Mouse (Mus musculus): ENCODE data around the gene Kif27.

Gene Kif27

GRCm38 (mm10) chr13:58275599-58275998, 83.3 kb downstream of the Kif27 start, which contains the start of gene Gkap1:
TSS of gene Gkap1 (minus strand) at chr13:58275699.
- DNase-seq = no peak

DNA sequence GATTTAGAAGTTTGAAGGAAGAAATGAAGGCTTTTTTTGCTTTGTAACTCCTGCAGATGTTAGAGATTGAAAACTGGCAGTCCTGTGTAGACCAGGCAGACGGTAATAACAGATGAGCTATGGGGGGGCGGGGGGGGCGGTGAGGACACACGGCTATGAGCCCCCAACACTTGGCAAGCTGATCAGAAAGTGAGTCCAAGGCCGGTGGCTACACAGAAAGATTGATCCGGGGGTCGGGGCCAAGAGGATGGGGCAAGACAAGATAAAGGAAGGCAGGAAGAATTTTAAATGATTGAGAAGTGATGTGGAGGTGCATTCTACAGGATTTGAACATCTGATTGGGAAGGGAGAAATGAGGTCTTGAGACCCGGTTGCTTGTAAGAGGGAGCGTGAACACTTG, 83.8 kb downstream of the Kif27 start:
- no peak for DNase-seq

DNA sequence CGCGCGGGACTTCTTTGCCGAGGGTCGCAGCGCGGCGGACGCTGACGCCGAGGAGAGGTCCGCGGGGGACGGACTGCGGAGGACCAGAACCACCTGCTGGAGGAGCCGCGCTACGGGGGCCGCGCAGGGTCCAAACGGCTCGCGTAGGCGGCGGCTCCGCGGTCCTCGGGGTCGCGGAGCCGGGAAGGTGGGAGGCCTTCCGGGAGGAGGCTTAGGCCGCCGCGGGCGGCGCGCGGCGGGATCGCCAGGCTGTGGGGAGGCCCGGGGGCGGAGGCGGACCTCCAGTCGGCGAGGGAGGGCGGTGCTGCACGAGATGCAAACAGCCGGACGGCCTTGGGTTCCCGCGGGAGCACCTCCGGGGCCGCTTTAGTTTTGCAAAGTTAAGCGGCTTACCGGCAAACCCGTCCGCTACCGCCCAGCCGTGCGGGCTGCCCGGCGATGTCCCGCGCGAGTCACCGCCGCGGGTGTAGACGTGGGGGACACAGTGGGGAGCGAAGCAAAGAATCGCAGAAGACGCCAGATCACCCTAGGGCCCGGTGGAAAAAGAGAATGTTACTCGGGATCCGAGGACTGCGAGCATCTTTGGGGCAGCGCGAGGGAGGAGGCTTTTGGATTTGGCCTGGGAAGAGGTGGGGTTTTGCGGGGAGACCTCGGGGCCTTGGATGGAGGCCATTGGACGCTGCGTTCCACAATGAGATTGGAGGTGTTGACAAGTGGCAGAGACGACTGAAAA, 84.5 kb downstream of the Kif27 start:
- DNase-seq = peak; percentile 61 to 62

GRCm38 (mm10) chr13:58273411-58274258, 85.3 kb downstream of the Kif27 start:
- peak; percentile 10 to 34 for DNase-seq

GRCm38 (mm10) chr13:58266864-58267263, 92.1 kb downstream of the Kif27 start:
- no peak for DNase-seq

DNA sequence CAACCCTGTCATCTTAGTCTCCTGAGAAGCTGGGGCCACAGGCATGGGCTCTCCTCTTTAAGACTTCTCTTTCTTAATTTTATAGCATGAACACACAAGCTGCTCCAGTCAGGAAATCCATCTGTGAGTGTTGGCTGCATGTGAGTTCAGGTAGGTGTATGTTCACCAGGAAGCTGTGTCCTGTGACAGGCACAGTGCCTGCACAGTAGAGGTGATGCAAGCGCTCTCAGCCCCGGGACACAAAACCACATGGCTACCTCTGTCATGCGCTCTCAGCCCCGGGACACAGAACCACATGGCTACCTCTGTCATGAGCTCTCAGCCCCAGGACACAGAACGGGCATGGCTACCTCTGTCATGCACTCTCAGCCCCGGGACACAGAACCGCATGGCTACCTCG, 95.4 kb downstream of the Kif27 start:
- DNase-seq = no peak

- no peak for DNase-seq
Observed at GRCm38 (mm10) chr13:58261674-58262073, 97.2 kb downstream of the Kif27 start.

- no peak for DNase-seq
Observed at GRCm38 (mm10) chr13:58253268-58253667, 105.7 kb downstream of the Kif27 start.

DNA sequence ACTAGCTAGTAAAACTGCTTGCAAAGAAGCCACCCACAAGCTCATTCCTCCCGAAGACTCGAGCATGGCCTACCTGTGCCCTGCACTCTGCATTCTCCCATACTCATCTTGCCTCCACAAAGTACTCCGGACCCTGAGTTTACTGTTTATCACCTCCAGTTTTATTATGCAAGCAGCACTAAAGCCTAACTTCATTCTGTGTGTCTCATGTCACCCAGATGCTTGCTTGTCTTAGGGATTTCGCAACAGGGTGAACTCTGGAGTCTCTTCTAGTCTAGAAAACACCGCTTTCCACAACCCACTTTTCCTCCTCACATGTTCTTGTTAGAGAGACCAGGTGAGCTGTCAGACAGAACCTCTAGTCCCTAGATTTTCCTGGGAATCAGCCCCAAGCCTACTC, 110.0 kb downstream of the Kif27 start:
- DNase-seq = no peak
